Mouse (Mus musculus) megakaryocyte-erythroid progenitor cell, adult 5-6 weeks (primary cell): ENCODE data around the gene Dnaja2. TPM values are rescaled to one million over a fixed set of nuclear protein-coding genes. Genes with fewer than 3 reads are reported as not detected.
A peak's percentile ranks its signal among the peaks of the same experiment; 100 is the strongest.

Source experiments
- ATAC-seq: replicated peaks from 2 replicates; pipeline ENCODE4 v1.8.0; 2016; ENCODE audit warnings: mild to moderate bottlenecking, inconsistent platforms; ENCODE audit not compliant: severe bottlenecking, poor library complexity, low FRiP score, low TSS enrichment
- total RNA-seq, 2 experiments: library from RNA; stranded (forward) in 1 of 2; stranded (reverse) in 1 of 2; fragments of 200-1000, 215-1000 nt in 1 of 2; fragments of >200 nt in 1 of 2; fragmentation: Nextera tagmentation in 1 of 2; gene quantifications; 2 replicates each; pipeline ENCODE4 v1.2.3; 2014 to 2017

Gene Dnaja2
- total RNA-seq (2014; fragmentation: Nextera tagmentation): 100 and 115 TPM in 2 replicates
- total RNA-seq (2017): 139 and 165 TPM in 2 replicates

DNA sequence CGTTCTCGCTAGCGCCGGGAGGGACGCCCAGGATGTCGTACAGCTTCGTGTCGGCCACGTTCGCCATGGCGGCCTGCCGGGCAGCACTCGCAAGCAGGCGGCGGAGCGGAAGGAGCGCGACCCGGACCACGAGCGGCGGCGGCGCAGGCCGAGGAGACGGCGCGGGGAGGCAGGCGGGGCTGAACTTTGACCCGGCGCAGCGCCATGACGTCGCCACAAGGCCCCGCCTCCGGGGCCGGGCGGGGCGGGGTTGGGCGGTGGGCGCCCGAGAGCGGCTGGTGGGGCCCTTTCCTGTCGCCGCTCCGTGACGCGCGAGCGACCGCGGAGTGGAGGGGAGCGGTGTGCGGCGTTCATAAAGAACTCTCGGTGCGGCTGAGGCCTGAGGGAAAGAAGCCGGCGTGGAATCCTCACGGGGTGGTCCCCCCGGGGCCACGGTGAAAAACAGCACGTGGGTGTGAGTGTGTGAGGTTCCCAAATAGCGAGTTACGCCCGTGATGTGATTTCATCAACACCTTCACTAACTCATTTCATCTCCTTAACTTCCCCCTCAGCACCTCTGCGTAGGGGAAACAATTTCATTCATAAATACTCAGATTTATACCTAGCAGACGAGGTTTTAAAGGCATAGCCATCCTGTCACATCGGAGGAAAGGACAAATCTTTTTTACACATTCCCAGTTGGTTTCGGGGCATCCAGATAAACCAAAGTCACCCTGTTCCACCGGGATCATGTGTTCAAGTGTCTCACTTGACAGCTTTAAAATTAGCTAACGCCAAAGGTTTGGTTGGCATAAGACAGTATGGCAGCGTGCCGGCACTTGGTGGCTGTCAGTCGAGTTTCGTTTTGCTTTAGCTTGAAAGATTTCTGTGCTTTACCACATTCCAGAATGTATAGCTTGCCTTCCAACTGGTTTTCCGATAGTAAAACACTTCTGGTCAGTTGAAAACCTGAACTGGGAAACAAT lies at the start of gene Dnaja2:
Dnaja2 (minus strand) TSS at position 164 of the 965 bp plus-strand sequence.
- ATAC-seq: peak; percentile 79

DNA sequence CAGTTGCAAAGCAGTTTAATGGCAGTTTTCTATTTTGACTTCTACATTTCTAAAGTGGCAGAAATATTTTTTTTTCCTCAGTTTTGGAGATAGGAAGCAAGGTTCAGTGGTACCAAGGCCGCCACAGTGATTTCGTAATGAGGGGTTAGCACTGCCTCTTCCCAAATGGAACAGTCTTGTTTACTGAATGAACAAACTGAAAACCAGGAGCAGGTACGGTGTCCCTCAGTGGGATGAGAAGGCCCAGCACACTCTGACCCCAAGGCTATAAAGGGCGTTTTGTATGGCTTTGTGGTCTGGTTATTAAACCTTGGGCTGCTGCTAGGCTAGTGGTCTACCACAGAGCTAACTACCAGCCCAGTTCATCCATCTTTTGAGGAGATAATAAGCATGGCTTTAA lies 49.1 kb upstream of the Dnaja2 start:
- no peak for ATAC-seq

DNA sequence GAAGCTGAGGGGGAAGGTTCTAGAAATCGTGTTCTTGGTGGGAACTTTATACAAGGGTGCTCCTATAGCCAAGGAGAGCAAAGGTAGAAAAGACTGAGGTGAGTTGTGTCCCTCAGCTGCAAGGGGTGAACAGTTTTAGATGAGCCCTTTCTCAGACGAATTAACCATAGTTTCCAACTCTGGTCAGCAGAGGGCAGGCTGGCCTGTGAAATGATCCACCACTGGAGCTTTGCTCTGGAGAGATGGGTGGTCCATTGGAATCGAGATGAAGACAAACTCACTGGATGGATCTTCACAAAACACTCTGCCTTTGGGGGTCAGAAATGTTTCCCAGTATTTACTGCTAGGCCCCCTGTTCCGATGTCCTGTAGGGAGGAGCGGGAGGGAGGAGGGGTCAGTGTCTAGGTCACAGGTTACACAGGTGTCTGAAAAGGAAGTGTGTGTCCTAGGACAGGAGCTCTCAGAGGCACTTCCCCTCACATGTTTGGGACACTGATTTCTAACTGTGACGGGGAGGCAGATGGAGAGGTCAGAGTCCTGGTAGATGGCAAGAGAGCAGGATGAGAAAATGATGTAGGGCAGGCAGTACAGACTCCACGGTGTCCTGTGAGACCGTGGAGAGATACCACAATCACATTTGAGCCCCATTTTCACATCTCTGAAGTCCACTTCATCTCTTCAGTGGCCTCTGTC lies 48.2 kb upstream of the Dnaja2 start:
- peak; percentile 57; the same call in 1 of the 2 replicates for ATAC-seq

DNA sequence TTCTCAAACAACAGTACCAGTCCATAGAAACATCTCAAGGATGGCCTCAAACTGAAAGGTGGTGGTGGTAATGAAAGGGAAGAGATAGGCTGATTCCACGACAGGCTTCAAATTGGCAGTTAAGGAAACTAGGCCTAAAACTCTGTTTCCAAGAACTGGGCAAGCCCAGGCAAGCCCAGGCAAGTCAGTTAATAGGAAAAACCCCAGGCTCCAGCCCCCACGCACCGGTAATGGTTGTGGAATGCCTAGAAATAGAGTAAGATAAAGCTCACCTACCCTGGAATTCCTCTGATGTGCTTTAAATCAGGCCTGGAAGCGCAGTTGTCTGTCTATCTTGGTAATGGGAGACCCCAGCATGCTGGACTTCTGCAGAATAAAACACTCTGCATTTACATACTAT lies 47.6 kb upstream of the Dnaja2 start:
- no peak for ATAC-seq

DNA sequence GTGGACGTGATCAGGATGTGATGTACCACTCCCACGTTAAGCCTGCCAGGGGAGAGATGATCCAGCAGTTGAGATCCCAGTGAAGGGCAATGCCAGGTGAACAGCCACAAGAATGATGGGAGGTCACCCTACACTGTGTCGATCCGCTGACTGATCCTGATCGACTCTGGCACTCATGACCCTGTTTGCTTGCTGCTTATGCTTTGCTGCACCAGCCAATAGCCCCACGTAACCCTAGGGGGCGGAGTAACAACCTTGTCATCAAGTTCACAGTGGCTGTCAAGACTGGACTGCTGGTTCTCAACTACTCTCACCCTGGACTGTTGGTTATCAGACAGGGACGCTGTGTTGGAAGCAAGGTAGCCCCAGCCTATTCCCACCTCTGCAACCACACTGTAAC lies 46.6 kb upstream of the Dnaja2 start:
- no peak for ATAC-seq

DNA sequence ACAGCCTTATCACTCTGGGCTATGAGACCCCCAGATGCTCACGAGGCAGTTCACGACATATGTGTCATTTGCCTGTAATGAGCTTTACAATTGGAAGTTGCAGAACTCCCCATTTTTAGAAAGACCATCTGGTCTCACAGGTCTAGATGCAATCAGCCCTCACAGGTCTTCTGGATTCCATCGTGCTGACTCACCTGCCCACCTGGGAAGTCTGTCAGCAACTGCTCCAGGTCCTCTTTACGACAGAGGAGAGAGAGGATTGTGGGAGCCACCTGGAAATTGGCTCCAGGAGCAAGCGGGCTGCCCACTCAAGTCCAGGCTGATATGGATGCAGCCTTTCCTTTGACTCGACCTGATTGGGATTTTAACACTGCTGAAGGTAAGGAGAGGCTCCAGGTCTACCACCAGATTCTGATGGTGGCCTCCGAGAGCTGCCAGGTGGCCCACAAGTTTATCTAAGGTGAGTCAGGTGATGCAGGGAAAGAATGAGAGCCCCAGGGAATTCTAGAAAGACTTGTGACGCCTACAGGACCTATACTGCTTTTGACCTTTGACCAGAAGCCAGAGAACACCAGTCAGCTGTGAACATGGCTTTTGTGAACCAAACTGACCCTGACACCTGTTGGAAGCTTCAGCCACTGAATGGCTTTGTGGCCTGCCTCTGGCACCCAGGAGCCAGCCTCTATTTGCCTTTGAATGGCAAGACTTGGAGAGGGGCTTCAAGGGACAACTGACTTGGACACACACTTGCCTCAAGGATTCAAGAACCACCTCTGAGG lies 42.5 kb upstream of the Dnaja2 start:
- no peak for ATAC-seq

DNA sequence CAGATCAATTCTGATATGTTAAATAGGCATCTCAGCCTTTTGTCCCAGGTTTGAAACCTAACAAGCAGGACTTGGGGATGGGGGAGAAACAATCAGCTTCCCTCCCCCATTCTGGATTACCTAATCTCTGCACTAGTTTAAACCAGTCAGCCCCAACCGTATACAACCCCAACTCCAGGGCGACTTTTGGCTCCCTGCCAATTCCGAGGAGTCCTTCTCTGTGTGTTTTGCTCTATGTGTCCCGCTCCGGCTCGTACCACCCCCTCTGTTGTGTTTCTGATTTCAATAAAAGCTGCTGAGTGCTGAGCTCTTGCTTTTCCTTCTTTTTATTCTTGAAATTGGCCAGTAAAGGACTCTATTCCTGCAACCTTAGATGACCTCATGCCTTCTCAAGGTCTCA lies 40.2 kb upstream of the Dnaja2 start:
- ATAC-seq: no peak

DNA sequence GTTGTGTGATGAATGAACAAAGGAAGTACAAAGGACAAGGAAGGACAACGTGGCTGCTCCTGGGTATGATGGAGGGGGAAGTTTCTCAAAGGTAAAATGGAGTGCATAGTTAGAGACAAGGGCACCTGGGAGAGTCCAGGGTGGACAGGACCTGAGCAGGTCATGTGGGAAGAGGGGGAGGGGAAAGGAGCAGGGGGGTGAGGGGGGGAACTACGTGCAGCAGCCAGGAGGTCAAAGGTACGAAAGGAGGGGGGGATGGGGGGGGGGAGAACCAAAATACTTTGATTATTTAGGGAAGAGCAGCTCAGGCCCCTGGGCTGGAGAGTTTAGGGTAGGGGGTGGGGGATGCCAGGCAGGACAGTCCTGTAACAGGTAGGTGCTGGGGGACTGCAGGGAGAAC lies 39.8 kb upstream of the Dnaja2 start:
- ATAC-seq: no peak

DNA sequence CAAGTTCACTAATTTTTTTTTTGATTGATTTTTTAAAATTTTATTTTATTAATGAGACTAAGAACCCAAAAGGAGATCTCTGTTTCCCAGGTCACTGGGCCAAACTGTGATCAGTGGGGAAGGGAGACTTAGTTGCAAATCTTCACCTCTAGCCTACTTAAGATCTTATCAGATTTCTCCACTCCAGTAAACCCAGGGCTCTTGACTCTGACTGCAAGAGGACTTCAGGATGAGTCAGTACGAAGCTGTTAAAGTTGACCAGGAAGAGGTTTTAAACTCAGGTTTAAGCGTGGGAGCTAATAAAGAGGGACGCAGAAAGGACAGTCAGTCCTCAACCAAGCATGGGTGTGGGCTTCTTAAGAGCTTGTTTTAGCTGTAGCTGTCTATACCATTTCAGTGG lies 38.2 kb upstream of the Dnaja2 start:
- no peak for ATAC-seq

DNA sequence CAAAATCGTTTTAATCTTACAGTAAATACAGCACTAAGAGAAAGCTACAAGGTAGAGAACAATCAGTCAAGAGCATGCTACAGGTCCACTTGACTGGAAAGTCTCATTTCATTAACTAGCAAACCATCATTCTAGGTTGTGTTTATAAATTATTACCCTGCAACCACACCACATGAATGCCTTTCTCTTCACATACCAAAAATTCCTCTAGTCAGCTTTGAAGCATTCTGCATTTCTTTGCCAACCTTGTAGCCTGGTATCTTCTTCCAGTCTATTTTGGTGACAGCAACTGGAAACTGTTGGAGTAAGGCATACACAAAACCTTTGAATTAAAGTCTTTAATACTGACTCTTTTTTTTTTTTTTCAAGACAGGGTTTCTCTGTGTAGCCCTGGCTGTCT lies 36.4 kb upstream of the Dnaja2 start:
- no peak for ATAC-seq

DNA sequence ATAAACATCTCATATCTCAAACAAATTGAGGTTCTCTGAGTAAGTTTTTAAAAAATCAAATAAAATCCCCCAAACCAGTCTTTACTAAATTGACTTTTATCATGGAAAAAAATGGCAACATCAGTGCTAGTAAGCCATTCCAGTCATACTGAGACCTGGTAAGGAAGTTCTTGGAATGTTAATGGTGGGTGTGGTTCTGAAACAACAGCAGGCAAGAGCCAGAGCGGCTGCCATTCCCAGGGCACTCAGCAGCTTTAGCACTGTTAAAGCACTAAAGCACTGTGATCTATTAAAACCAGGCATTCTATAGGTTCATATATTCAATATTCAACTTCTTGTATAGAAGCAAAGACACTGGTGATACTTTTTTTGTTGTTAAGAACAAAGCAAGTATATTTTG lies 35.1 kb upstream of the Dnaja2 start:
- no peak for ATAC-seq

DNA sequence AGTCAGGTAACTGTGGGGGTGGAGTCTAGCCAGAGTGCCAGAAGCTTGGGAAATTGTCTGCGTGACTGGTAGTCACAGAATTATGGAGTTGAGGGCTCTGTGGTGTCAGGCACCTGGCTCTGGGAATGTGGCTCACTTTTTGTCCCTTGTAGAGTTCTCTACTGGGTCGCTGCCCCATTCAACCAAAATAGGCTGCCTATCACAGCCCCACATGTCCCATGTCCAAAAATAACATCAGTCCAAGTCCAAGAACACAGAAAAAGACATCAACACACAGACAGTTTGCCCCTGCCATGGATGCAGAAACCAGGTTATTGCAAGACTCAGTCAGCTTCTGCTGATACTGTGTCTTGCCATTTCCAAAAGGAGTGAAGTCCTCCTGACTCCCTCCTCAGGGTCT lies 33.5 kb upstream of the Dnaja2 start:
- no peak for ATAC-seq

DNA sequence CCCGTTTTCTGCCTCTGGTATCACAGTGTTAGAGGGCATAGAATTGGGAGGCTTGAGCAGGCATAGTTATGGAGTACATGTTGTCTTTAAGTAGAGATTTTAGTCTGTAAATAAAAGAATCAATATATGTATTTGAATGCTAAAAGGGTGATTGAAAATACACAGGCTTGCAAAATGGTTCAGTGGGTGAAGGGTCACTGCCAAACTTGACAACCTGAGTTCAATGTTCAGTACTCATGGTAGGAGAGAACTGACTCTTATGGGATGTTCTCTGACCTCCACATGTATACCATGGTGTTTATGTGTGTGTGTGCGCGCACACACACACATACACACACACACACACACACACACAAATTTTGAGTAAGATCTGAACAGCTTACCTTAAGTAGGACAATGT lies 22.5 kb upstream of the Dnaja2 start:
- no peak for ATAC-seq

DNA sequence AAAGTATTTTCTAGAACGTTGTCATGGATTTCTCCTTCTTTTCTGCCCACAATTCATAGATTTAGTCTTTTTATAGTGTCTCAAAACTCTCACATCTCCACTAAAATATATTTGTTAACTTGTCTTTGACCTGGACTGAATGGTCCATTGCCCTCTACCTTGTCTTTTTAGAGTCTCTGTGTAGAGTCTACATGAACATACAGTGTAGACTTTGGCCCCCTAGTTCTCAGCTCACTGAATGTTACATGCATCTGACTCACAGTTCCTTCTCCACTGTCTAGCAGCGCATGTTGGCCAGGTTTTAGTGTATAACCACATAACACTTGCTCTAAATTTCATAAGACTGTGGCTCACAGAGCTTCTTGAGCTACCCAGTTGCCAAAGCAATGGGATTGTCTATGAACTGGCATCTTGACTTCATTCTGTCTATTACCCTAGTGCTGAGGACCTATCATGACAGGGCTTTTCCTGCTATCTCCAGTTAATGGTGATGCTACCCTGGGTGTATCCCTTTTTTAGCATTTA lies 18.9 kb upstream of the Dnaja2 start:
- ATAC-seq: no peak

DNA sequence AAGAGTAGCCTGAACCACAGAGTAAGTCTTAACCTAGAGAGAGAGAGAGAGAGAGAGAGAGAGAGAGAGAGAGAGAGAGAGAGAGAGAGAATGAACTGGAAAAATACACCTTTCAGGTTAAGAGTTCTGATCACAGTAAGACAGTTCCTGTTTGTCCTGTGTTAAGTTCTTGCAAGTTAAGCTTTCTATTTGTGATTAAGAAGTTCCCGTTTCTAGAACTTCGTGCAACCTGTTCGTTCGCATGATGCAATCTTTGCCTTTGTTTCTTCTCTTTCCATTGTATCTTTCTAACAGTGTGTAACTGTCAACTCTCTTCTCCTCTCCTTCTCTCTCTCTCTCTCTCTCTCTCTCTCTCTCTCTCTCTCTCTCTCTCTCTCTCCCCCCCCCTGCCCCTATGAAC lies 15.3 kb upstream of the Dnaja2 start:
- ATAC-seq: no peak

DNA sequence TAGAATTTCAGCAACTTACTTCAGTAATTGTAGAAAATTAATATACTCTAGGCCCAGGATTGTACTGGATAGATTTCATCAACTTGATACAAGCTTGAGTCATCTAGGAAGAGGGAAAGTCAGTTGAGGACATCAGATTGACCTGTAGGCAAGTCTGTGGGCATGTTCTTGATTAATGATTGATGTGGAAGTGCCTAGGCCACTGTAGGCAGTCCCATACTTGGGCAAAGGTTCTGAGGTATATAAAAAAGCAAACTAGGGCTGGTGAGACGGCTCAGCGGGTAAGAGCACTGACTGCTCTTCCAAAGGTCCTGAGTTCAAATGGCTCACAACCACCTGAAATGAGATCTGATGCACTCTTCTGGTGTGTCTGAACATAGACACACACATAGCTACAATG lies 12.7 kb upstream of the Dnaja2 start:
- ATAC-seq: no peak

DNA sequence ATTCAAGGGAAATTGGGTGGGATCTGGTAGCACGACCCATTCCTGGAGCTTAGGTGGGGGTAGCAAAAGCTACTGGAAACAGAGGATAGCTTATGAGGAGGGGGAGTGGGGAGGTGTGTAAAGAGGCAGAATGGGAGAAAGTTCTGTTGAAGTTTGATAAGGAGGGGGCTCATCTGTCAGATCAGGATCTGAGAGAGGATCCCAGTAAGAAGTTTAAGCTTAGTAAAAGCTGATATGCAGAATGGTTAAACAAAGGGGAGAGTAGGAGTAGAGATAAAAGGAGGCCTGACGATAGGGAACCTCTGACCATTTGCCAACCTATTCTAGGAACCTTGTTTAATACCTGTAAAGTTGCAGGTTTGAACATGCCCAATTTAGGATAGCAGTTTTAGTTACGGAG lies 10.0 kb upstream of the Dnaja2 start:
- ATAC-seq: no peak

DNA sequence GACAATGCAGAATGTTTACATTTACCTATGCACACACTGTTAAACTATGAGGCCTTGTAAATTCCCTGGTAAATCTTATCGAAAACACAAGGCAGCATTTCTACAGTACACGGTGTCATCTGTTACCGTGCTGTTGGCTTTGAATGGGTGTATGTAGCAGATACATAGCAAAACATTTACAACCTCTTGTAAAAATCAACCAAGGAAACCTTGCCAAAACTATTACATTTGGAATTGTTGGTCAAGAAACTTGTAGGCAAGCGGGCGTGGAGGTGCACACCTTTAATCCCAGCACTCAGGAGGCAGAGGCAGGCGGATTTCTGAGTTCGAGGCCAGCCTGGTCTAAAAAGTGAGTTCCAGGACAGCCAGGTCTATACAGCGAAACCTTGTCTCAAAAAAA lies 8.2 kb upstream of the Dnaja2 start:
- ATAC-seq: no peak

DNA sequence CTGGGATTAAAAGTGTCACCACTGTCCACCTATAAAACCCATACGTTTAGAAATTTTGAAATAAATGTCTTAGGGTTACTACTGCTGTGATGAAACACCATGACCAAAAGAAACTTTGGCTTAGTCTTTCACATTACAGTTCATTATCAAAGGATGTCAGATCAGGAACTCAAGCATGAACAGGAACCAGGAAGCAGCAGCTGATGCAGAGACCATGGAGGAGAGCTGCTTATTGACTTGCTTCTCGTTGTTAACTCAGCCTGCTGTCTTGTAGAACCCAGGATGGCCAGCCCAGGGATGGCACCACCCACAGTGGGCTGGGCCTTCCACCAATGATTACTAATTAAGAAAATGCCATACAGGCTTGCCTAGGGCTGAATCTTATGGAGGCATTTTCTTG lies 4.8 kb upstream of the Dnaja2 start:
- ATAC-seq: no peak

DNA sequence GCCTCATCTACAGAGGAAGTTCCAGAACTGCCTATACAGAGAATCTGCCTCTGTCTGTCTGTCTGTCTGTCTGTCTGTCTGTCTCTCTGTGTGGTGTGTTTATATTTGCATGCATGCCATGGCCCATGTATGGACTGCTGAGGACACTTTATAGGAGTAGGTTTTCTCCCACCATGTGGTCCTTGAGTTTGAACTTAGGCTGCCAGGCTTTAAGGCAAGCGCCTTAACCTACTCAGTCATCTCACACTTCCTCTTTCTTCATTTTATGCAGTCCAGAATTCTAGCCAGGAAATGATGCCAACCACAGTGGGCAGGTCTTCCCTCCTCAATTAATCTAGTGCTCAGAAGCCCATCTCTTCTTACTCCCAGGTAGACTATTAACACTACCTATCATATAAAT lies 4.1 kb upstream of the Dnaja2 start:
- no peak for ATAC-seq
